9 mouse cellular contexts compared by ENCODE assay signal in genomic region chr12:99375878-99376454, GRCm38 (mm10).
A peak's percentile ranks its signal among the peaks of the same experiment; 100 is the strongest.
DNase-seq lines count a peak whose midpoint lies in the region; ATAC-seq lines count a peak whose summit lies in the region.
"Had no signal": no experiment of that assay in that cellular context is flagged by ENCODE, and none has a peak within 500 bp of the region (broad histone marks: within the 10 kb centered on the region; RNA-seq: fewer than 3 reads in every experiment).

No protein-coding gene starts in this region.

- peak; percentile 44 for ATAC-seq in forebrain, embryonic 13.5 days
- no peak for ATAC-seq in kidney, embryonic 16.5 days (ENCODE audit: low FRiP score, low TSS enrichment)

- peaks cover 72% of the 10 kb centered on the region for H3K4me1 ChIP-seq in forebrain, embryonic 13.5 days
- H3K4me1 ChIP-seq in kidney, embryonic 16.5 days (ENCODE audit: insufficient read depth, low read length) = peaks cover 42% of the 10 kb centered on the region

- H3K4me2 ChIP-seq in forebrain, embryonic 13.5 days = no peak overlapping the region
- H3K4me2 ChIP-seq in kidney, embryonic 16.5 days (replicated peaks; ENCODE audit: low read depth, low read length) = no peak overlapping the region
- H3K4me2 ChIP-seq: liver, embryonic 15.5 days had no signal

- H3K4me3 ChIP-seq in forebrain, embryonic 13.5 days = no peak overlapping the region
- no peak overlapping the region for H3K4me3 ChIP-seq in kidney, embryonic 16.5 days (ENCODE audit: low read length)
- H3K4me3 ChIP-seq: liver, embryonic 15.5 days had no signal

- no peaks in the 10 kb centered on the region for H3K27me3 ChIP-seq in forebrain, embryonic 13.5 days
- no peaks in the 10 kb centered on the region for H3K27me3 ChIP-seq in kidney, embryonic 16.5 days (ENCODE audit: insufficient read depth, low read length)
- H3K27me3 ChIP-seq: liver, embryonic 15.5 days had no signal

- peak; percentile 19 for DNase-seq in right cerebral cortex, postnatal 25 days
- DNase-seq in right cerebral cortex, postnatal 36 days (ENCODE audit: low spot score in 2 of 2) = no peak
- DNase-seq in mesoderm, embryonic 11.5 days (ENCODE audit: low read depth, low spot score) = peak; percentile 44
- DNase-seq in urinary bladder, postnatal 25 days (ENCODE audit: low spot score) = no peak
- no peak for DNase-seq in thymus, postnatal 10 days (ENCODE audit: low spot score in 2 of 2)
- DNase-seq: gastrocnemius, postnatal 36 days had no signal

- H3K27ac ChIP-seq in forebrain, embryonic 13.5 days = 0 out of 2 replicates have a peak overlapping the region, but pooled peaks have one; percentile 20
- no peak overlapping the region for H3K27ac ChIP-seq in kidney, embryonic 16.5 days (ENCODE audit: low read length)
- H3K27ac ChIP-seq: liver, embryonic 15.5 days had no signal

- no peaks in the 10 kb centered on the region for H3K9me3 ChIP-seq in forebrain, embryonic 13.5 days (replicated peaks)
- H3K9me3 ChIP-seq in kidney, embryonic 16.5 days (ENCODE audit: low read length) = no peaks in the 10 kb centered on the region
- H3K9me3 ChIP-seq: liver, embryonic 15.5 days had no signal

- no peak overlapping the region for H3K9ac ChIP-seq in forebrain, embryonic 13.5 days
- no peak overlapping the region for H3K9ac ChIP-seq in kidney, embryonic 16.5 days (replicated peaks; ENCODE audit: low read length)
- H3K9ac ChIP-seq: liver, embryonic 15.5 days had no signal

- WGBS in forebrain, embryonic 13.5 days = 73% methylated on average over 8 of the region's 8 CpGs
- 83% methylated on average over 8 of the region's 8 CpGs for WGBS in kidney, embryonic 16.5 days

- peaks cover 22% of the 10 kb centered on the region for H3K36me3 ChIP-seq in forebrain, embryonic 13.5 days (ENCODE audit: poor library complexity, severe bottlenecking)
- H3K36me3 ChIP-seq in kidney, embryonic 16.5 days (ENCODE audit: insufficient read depth, low read length) = no peaks in the 10 kb centered on the region

Comparison
In these comparisons a context has a peak if more than half of its experiments do, and no peak if none do; other contexts are left out.
1. DNase-seq: peak in right cerebral cortex, postnatal 25 days (single experiment) and mesoderm, embryonic 11.5 days (single experiment); none in right cerebral cortex, postnatal 36 days (0 of 2), urinary bladder, postnatal 25 days (single experiment) and thymus, postnatal 10 days (0 of 2).